Comparison of ENCODE assay signal across 9 mouse cellular contexts in the genomic region with DNA sequence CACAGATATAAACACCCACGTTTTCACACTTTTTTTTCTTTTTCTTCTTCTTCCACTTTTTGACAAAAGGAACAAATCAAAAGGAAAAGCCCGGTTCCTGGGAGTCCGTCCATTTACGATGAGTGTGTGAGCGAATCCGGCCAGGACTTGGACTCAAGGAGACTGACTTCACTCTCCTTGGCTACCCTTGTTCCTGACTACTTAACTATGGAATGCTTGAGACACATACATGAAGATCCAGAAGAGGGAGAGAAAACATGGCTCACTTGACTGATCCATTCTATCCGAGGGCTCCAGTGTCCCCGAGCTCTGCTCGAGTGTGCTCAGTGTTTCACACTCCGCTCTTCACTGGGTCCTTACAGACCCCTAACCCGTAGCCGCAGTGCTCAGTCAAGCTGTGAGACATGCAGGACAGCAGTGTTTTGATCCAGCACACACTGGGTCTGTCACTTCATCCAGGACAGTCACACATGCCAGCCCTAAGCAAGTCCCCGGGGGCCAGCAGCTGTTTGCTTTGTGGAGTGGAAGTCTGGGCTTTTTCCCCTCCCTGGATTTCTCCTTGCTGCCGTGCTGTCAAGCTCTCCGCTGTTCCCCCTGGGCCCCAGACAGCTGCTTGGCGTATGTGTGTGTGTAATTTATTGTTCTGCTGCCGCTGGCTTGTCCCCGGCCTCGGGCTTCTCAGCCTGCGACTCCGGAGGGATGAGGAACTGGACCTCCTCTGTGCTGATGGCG. TPM values are rescaled to one million over a fixed set of nuclear protein-coding genes. Genes with fewer than 3 reads are reported as not detected.
DNase-seq lines count a peak whose midpoint lies in the region; ATAC-seq lines count a peak whose summit lies in the region.
"Had no signal": no experiment of that assay in that cellular context is flagged by ENCODE, and none has a peak within 500 bp of the region (broad histone marks: within the 10 kb centered on the region; RNA-seq: fewer than 3 reads in every experiment).

No protein-coding gene starts in this region.

- H3K9me3 ChIP-seq in forebrain, embryonic 15.5 days, result no peaks in the 10 kb centered on the region
- peaks cover 3% of the 10 kb centered on the region; the same call in 1 of the 2 replicates for H3K9me3 ChIP-seq in midbrain, embryonic 14.5 days (ENCODE audit: control insufficient read depth, low read length)

- H3K27ac ChIP-seq in forebrain, embryonic 15.5 days (replicated peaks), result peak overlapping the region; percentile 80
- H3K27ac ChIP-seq in midbrain, embryonic 14.5 days (replicated peaks; ENCODE audit: low read depth, low read length), result peak overlapping the region; percentile 70

- peaks cover 33% of the 10 kb centered on the region for H3K36me3 ChIP-seq in forebrain, embryonic 15.5 days
- H3K36me3 ChIP-seq in midbrain, embryonic 14.5 days (ENCODE audit: control insufficient read depth, insufficient read depth, low read length), result peaks cover 23% of the 10 kb centered on the region

- WGBS in forebrain, embryonic 15.5 days, result 46% methylated on average over 22 of the region's 22 CpGs
- WGBS in midbrain, embryonic 14.5 days, result 51% methylated on average over 22 of the region's 22 CpGs

- intact Hi-C loops in heart, postnatal 25 days (cut with DNase I), result no loop called here

- DNase-seq in kidney, postnatal 10 days, result peak; percentile 71
- no peak for DNase-seq in kidney, adult 11 months
- DNase-seq in heart, postnatal 25 days (ENCODE audit: low spot score), result peak; percentile 62
- DNase-seq in midbrain, embryonic 14.5 days, result peak; percentile 63
- DNase-seq in ovary, postnatal 10 days (ENCODE audit: low spot score), result no peak
- DNase-seq in spleen, postnatal 4 days (ENCODE audit: low spot score in 2 of 2), result no peak
- no peak for DNase-seq in layer of hippocampus, adult 8-10 months (ENCODE audit: low spot score in 2 of 2)

- H3K4me1 ChIP-seq in forebrain, embryonic 15.5 days, result peaks cover 8% of the 10 kb centered on the region
- peaks cover 3% of the 10 kb centered on the region; the same call in 1 of the 2 replicates for H3K4me1 ChIP-seq in midbrain, embryonic 14.5 days (ENCODE audit: control insufficient read depth, insufficient read depth, low read length)

- no peak overlapping the region for H3K4me3 ChIP-seq in forebrain, embryonic 15.5 days
- no peak overlapping the region for H3K4me3 ChIP-seq in midbrain, embryonic 14.5 days (replicated peaks; ENCODE audit: low read depth, low read length)

- H3K9ac ChIP-seq in forebrain, embryonic 15.5 days (replicated peaks), result no peak overlapping the region
- no peak overlapping the region for H3K9ac ChIP-seq in midbrain, embryonic 14.5 days (replicated peaks; ENCODE audit: low read length)

- H3K27me3 ChIP-seq in forebrain, embryonic 15.5 days, result no peaks in the 10 kb centered on the region
- H3K27me3 ChIP-seq in midbrain, embryonic 14.5 days (ENCODE audit: control insufficient read depth, insufficient read depth, low read length), result no peaks in the 10 kb centered on the region
- H3K27me3 ChIP-seq: CH12.LX had no signal

- ATAC-seq in forebrain, embryonic 15.5 days (replicated peaks), result peak; percentile 60
- ATAC-seq in midbrain, embryonic 14.5 days (ENCODE audit: low FRiP score, low TSS enrichment), result peak; percentile 55; the same call in 1 of the 2 replicates

- H3K4me2 ChIP-seq in forebrain, embryonic 15.5 days (replicated peaks), result peak overlapping the region; percentile 8; the same call in 1 of the 2 replicates
- H3K4me2 ChIP-seq in midbrain, embryonic 14.5 days (ENCODE audit: low read length), result peak overlapping the region; percentile 23

RNA-seq across cellular contexts. Expression of a gene that starts 10.6 kb away (rescaled TPM):
- 38.3 and 43.3 TPM in 2 replicates for polyA plus RNA-seq in forebrain, embryonic 15.5 days (2015; fragmentation: Nextera tagmentation; extraction: Ambion mirVana)
- total RNA-seq in heart, postnatal 25 days (2021), result 10 to 100 TPM; 10.0 to 13.0 TPM
- polyA plus RNA-seq in midbrain, embryonic 14.5 days (2014; fragmentation: Nextera tagmentation; extraction: Ambion mirVana), result 37.0 and 40.6 TPM in 2 replicates
- total RNA-seq in layer of hippocampus, adult 8-10 months (2022), result 10 to 100 TPM; 45.3 to 60.6 (median 53.9) TPM

RNA-seq across cellular contexts. Expression of a gene that starts 16.0 kb away (rescaled TPM):
- 4.6 and 5.4 TPM in 2 replicates for polyA plus RNA-seq in forebrain, embryonic 15.5 days (2015; fragmentation: Nextera tagmentation; extraction: Ambion mirVana)
- 1 to 10 TPM; 4.2 to 4.8 TPM for total RNA-seq in heart, postnatal 25 days (2021)
- polyA plus RNA-seq in midbrain, embryonic 14.5 days (2014; fragmentation: Nextera tagmentation; extraction: Ambion mirVana), result 4.5 and 5.0 TPM in 2 replicates
- 1 to 10 TPM; 7.4 to 9.4 (median 9.0) TPM for total RNA-seq in layer of hippocampus, adult 8-10 months (2022)

RNA-seq across cellular contexts. Expression of a gene that starts 28.4 kb away (rescaled TPM):
- 29.3 and 33.4 TPM in 2 replicates for polyA plus RNA-seq in forebrain, embryonic 15.5 days (2015; fragmentation: Nextera tagmentation; extraction: Ambion mirVana)
- total RNA-seq in heart, postnatal 25 days (2021), result under 1 TPM; 0.34 to 0.75 TPM
- polyA plus RNA-seq in midbrain, embryonic 14.5 days (2014; fragmentation: Nextera tagmentation; extraction: Ambion mirVana), result 7.1 and 11.4 TPM in 2 replicates
- under 1 TPM in 3 of 4 experiments, not detected in 1; 0.14 to 0.48 (median 0.29) TPM for total RNA-seq in layer of hippocampus, adult 8-10 months (2022)

Comparison
In these comparisons a context has a peak if more than half of its experiments do, and no peak if none do; other contexts are left out.
1. DNase-seq: peak in kidney, postnatal 10 days (single experiment), heart, postnatal 25 days (single experiment) and midbrain, embryonic 14.5 days (single experiment); none in kidney, adult 11 months (single experiment), ovary, postnatal 10 days (single experiment), spleen, postnatal 4 days (0 of 2) and layer of hippocampus, adult 8-10 months (0 of 2).